Mouse (Mus musculus): ENCODE results near the gene Gemin4. TPM values are rescaled to one million over a fixed set of nuclear protein-coding genes. Genes with fewer than 3 reads are reported as not detected.

The Gemin4 gene
- polyA plus RNA-seq, 1 experiment from 2014 or later = 12.6 TPM

DNA sequence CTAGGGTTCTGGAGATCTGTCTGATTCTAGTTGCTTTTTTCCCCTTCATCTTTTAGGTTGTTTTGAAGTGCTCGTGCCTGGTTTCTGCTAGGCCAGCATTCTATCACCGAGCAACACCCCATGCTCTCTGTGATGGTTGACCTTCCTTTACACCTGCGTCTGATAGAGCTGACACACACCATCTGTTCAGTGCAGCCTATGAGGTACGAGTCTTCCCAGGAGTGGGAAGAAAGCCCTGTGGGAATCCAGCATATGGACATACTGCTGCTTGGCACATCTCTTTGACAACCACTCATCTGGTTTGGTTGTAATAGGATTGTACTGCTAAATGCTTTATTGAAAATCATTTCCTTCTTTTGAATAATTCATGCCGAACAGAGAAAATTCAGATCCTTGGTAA, 47.3 kb downstream of the Gemin4 start:
- H3K36me3 ChIP-seq = peaks cover 26% of the 10 kb centered on the region
- no peak overlapping the region for H3K27ac ChIP-seq
- WGBS = 46% methylated on average over 5 of the region's 5 CpGs
- no peak overlapping the region for H3K4me3 ChIP-seq
- H3K9ac ChIP-seq = no peak overlapping the region
- no peaks in the 10 kb centered on the region for H3K9me3 ChIP-seq
- peaks cover 6% of the 10 kb centered on the region; the same call in 1 of the 2 replicates for H3K4me1 ChIP-seq (replicated peaks)
- no peaks in the 10 kb centered on the region for H3K27me3 ChIP-seq
- no peak for ATAC-seq (ENCODE audit: low FRiP score)
- no peak overlapping the region for H3K4me2 ChIP-seq

DNA sequence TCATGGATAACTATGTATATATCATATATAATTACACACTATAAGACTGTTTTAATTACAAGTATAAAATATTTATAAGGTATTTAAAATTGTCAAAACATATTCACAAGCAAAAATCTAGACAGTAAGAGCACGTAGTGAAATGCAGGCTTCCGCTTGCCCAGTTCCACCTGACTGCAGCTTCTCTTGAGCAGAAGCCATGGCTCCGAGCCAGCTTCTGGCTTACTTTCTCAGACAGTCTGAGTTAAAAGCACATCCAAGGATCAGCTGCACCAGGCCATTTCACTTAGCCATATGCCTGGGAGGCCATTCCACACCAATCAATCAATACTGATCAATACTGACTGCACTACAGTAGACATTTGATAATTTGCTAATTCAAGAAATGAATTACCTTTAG, 48.5 kb downstream of the Gemin4 start:
- no peak overlapping the region for H3K9ac ChIP-seq
- H3K4me2 ChIP-seq = no peak overlapping the region
- no peak overlapping the region for H3K4me3 ChIP-seq
- ATAC-seq (ENCODE audit: low FRiP score) = no peak
- H3K9me3 ChIP-seq = no peaks in the 10 kb centered on the region
- H3K27ac ChIP-seq = no peak overlapping the region
- 69% methylated on average over 3 of the region's 3 CpGs for WGBS
- H3K4me1 ChIP-seq (replicated peaks) = peaks cover 6% of the 10 kb centered on the region; the same call in 1 of the 2 replicates
- H3K27me3 ChIP-seq = no peaks in the 10 kb centered on the region
- H3K36me3 ChIP-seq = peaks cover 30% of the 10 kb centered on the region

DNA sequence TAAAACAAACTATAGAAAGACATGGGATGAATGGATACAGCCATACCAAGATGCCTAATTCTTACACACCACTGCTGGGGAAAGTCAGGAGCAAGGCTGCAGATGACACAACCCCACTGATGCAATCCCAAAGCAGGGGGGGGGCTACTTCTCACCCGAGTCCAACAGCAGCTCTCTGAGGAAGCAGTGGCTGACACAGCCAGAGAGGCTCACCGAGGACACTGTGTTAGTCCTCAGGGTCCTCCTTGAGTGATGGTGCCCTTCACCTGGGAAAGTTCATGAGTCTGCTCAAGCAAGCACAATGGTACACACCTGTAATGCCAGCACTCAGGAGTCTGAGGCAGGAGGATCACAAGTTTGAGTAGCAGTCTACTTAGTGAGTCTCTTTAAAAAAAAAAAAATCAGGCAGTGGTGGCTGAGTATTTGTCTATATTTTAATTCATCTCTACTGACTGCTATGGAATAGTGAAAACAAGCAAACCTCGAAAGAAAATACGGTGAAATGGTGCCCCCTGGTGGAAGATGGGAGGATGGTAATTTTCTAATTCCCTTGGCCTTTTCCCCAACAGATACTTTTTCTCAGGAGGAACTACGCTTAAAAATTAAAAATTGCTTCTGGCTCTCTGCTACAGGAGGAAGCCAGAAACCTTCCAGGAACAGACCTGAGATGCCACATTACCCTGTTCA, 50.2 kb downstream of the Gemin4 start:
- H3K4me1 ChIP-seq (replicated peaks) = peaks cover 6% of the 10 kb centered on the region; the same call in 1 of the 2 replicates
- no peaks in the 10 kb centered on the region for H3K9me3 ChIP-seq
- H3K4me3 ChIP-seq = no peak overlapping the region
- H3K9ac ChIP-seq = no peak overlapping the region
- H3K36me3 ChIP-seq = peaks cover 32% of the 10 kb centered on the region
- H3K27me3 ChIP-seq = no peaks in the 10 kb centered on the region
- no peak overlapping the region for H3K27ac ChIP-seq
- WGBS = 30% methylated on average over 5 of the region's 5 CpGs
- no peak for ATAC-seq (ENCODE audit: low FRiP score)
- no peak overlapping the region for H3K4me2 ChIP-seq

DNA sequence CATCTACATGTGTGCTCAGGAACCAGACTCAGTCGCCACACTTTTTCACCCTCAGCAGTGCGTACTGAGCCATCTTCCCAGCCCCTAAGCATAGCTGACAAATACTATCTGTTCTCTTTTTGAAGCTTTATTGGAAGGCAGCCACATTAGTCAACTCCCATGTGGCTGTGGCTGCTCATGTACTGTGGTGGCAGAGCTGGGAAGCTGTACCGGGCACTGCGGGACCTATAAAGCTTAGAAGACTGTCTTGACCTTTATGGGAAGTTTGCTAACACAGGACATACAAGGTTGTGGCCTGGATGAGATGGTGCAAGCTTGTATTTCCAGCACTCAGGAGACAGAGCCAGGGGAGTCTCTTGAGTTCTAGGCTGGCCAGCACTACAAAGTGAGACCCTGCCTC, 50.8 kb downstream of the Gemin4 start:
- Histone ChIP-seq H3K4me3 (no peak overlapping the region), H3K27me3 (no peaks in the 10 kb centered on the region), H3K9ac (no peak overlapping the region), H3K4me2 (no peak overlapping the region), H3K27ac (no peak overlapping the region), H3K4me1 (replicated peaks) (peaks cover 6% of the 10 kb centered on the region; the same call in 1 of the 2 replicates), H3K9me3 (no peaks in the 10 kb centered on the region), H3K36me3 (peaks cover 31% of the 10 kb centered on the region)
- WGBS = 96% methylated on average over 4 of the region's 4 CpGs
- no peak for ATAC-seq (ENCODE audit: low FRiP score)

Other genes starting within 250 kb of the Gemin4 start
- gene 1700016K19Rik, start 217.8 kb downstream of the Gemin4 start, polyA plus RNA-seq (2015; fragmentation: Nextera tagmentation; extraction: Ambion mirVana) = 1.7 and 5.5 TPM in 2 replicates
- 7.5 and 7.9 TPM in 2 replicates for gene Rflnb, start 189.9 kb downstream of the Gemin4 start, polyA plus RNA-seq (2015; fragmentation: Nextera tagmentation; extraction: Ambion mirVana)
- 65.9 and 67.2 TPM in 2 replicates for gene Vps53, start 38.0 kb downstream of the Gemin4 start, polyA plus RNA-seq (2015; fragmentation: Nextera tagmentation; extraction: Ambion mirVana)
- gene Fam57a, start 38.0 kb downstream of the Gemin4 start, polyA plus RNA-seq (2015; fragmentation: Nextera tagmentation; extraction: Ambion mirVana) = 26.0 and 26.2 TPM in 2 replicates
- 0.62 and 1.4 TPM in 2 replicates for gene Dbil5, start 56 bp downstream of the Gemin4 start, polyA plus RNA-seq (2015; fragmentation: Nextera tagmentation; extraction: Ambion mirVana)
- gene Mrm3, start 26.1 kb upstream of the Gemin4 start, polyA plus RNA-seq (2015; fragmentation: Nextera tagmentation; extraction: Ambion mirVana) = 20.0 and 20.4 TPM in 2 replicates
- 121 and 124 TPM in 2 replicates for gene Glod4, start 26.1 kb upstream of the Gemin4 start, polyA plus RNA-seq (2015; fragmentation: Nextera tagmentation; extraction: Ambion mirVana)
- gene Nxn, start 181.5 kb upstream of the Gemin4 start, polyA plus RNA-seq (2015; fragmentation: Nextera tagmentation; extraction: Ambion mirVana) = 30.4 and 35.6 TPM in 2 replicates
- gene Timm22, start 189.3 kb upstream of the Gemin4 start, polyA plus RNA-seq (2015; fragmentation: Nextera tagmentation; extraction: Ambion mirVana) = 116 and 119 TPM in 2 replicates

Measured in hindbrain, embryonic 13.5 days (tissue).